Mouse (Mus musculus): ENCODE measurements around the gene Zfp54. TPM values are rescaled to one million over a fixed set of nuclear protein-coding genes. Genes with fewer than 3 reads are reported as not detected.
"Not testable (repeated sequence)": the region's sequence is repeated elsewhere in the genome, so short reads cannot be mapped to it uniquely, and the experiment has no call there.

The Zfp54 gene
- polyA plus RNA-seq, 1 experiment: not detected

GRCm38 (mm10) chr17:21472653-21473307 is 49.8 kb downstream of the Zfp54 start:
- peaks cover 17% of the 10 kb centered on the region for H3K36me3 ChIP-seq (replicated peaks; ENCODE audit: low read length)
- H3K9me3 ChIP-seq: no peaks in the 10 kb centered on the region
- H3K4me3 ChIP-seq (replicated peaks): peak overlapping the region; percentile 87
- TF ChIP-seq GATA1 (IDR thresholded peaks at IDR 0.05; ENCODE audit: borderline replicate concordance, low read length) (no peak), FLI1 (IDR thresholded peaks at IDR 0.05; ENCODE audit: low read length) (no peak)
- H3K4me1 ChIP-seq: peaks cover 54% of the 10 kb centered on the region
- H3K27me3 ChIP-seq (replicated peaks): no peaks in the 10 kb centered on the region

GRCm38 (mm10) chr17:21473362-21474190 is 50.5 kb downstream of the Zfp54 start:
- Histone ChIP-seq H3K27me3 (replicated peaks) (no peaks in the 10 kb centered on the region), H3K4me3 (replicated peaks) (peak overlapping the region; percentile 87), H3K4me1 (peaks cover 52% of the 10 kb centered on the region), H3K36me3 (replicated peaks; ENCODE audit: low read length) (peaks cover 20% of the 10 kb centered on the region), H3K9me3 (no peaks in the 10 kb centered on the region)
- TF ChIP-seq FLI1 (IDR thresholded peaks at IDR 0.05; ENCODE audit: low read length): no peak
- no peak for TF ChIP-seq GATA1 (IDR thresholded peaks at IDR 0.05; ENCODE audit: borderline replicate concordance, low read length)

GRCm38 (mm10) chr17:21474729-21475128 is 51.7 kb downstream of the Zfp54 start:
- H3K9me3 ChIP-seq; H3K27me3 ChIP-seq (replicated peaks): not testable (repeated sequence)
- H3K4me1 ChIP-seq: peaks cover 55% of the 10 kb centered on the region
- peak overlapping the region; percentile 82 for H3K4me3 ChIP-seq (replicated peaks)
- peaks cover 18% of the 10 kb centered on the region for H3K36me3 ChIP-seq (replicated peaks; ENCODE audit: low read length)

- not testable (repeated sequence) for H3K9me3 ChIP-seq; H3K27me3 ChIP-seq (replicated peaks); H3K4me3 ChIP-seq (replicated peaks)
- H3K36me3 ChIP-seq (replicated peaks; ENCODE audit: low read length): peaks cover 13% of the 10 kb centered on the region
- peaks cover 51% of the 10 kb centered on the region for H3K4me1 ChIP-seq
Observed at GRCm38 (mm10) chr17:21475290-21475689, 52.3 kb downstream of the Zfp54 start.

- H3K9me3 ChIP-seq; H3K36me3 ChIP-seq (replicated peaks; ENCODE audit: low read length); H3K4me3 ChIP-seq (replicated peaks); H3K27me3 ChIP-seq (replicated peaks): not testable (repeated sequence)
- peaks cover 41% of the 10 kb centered on the region for H3K4me1 ChIP-seq
Observed at GRCm38 (mm10) chr17:21476351-21476750, 53.3 kb downstream of the Zfp54 start.

GRCm38 (mm10) chr17:21478103-21478777 is 55.2 kb downstream of the Zfp54 start:
- peaks cover 14% of the 10 kb centered on the region for H3K36me3 ChIP-seq (replicated peaks; ENCODE audit: low read length)
- not testable (repeated sequence) for H3K27me3 ChIP-seq (replicated peaks)
- H3K4me1 ChIP-seq: peaks cover 27% of the 10 kb centered on the region

More at GRCm38 (mm10) chr17:21478103-21478777, 55.2 kb downstream of the Zfp54 start:
- H3K4me3 ChIP-seq (replicated peaks): peak overlapping the region; percentile 42
- not testable (repeated sequence) for H3K9me3 ChIP-seq

Other genes with a start within 250 kb of the Zfp54 start
- not detected in 2 replicates for gene Vmn1r234, start 197.1 kb upstream of the Zfp54 start, polyA plus RNA-seq (2012; ENCODE audit: insufficient read depth, low replicate concordance)
- gene Vmn1r235, start 166.8 kb upstream of the Zfp54 start, polyA plus RNA-seq (2012; ENCODE audit: insufficient read depth, low replicate concordance): 0.04 TPM in 1 of 2 replicates, not detected in the other
- not detected in 2 replicates for gene Vmn1r236, start 140.3 kb upstream of the Zfp54 start, polyA plus RNA-seq (2012; ENCODE audit: insufficient read depth, low replicate concordance)
- gene Vmn1r237, start 111.4 kb upstream of the Zfp54 start, polyA plus RNA-seq (2012; ENCODE audit: insufficient read depth, low replicate concordance): not detected in 2 replicates
- gene Zfp677, start 39.5 kb upstream of the Zfp54 start, polyA plus RNA-seq (2012; ENCODE audit: insufficient read depth, low replicate concordance): not detected in 2 replicates
- gene Zfp51, start 27.1 kb downstream of the Zfp54 start, polyA plus RNA-seq (2012; ENCODE audit: insufficient read depth, low replicate concordance): 0.36 TPM in 1 of 2 replicates, not detected in the other
- gene Zfp53, start 65.8 kb downstream of the Zfp54 start, polyA plus RNA-seq (2012; ENCODE audit: insufficient read depth, low replicate concordance): 2.9 TPM in 1 of 2 replicates, not detected in the other
- gene Zfp52, start 112.3 kb downstream of the Zfp54 start, polyA plus RNA-seq (2012; ENCODE audit: insufficient read depth, low replicate concordance): 1.1 TPM in 1 of 2 replicates, not detected in the other
- 1.5 TPM in 1 of 2 replicates, not detected in the other for gene Zfp948, start 143.8 kb downstream of the Zfp54 start, polyA plus RNA-seq (2012; ENCODE audit: insufficient read depth, low replicate concordance)
- 0.17 TPM in 1 of 2 replicates, not detected in the other for gene Zfp983, start 227.4 kb downstream of the Zfp54 start, polyA plus RNA-seq (2012; ENCODE audit: insufficient read depth, low replicate concordance)

Measured in megakaryocyte, embryonic 14.5 days (primary cell).